Mouse (Mus musculus): Measurements from ENCODE around the gene 9130230L23Rik.

GRCm38 (mm10) chr5:65933258-65933657, 70.8 kb downstream of the 9130230L23Rik start:
- TF ChIP-seq POLR2A (IDR thresholded peaks at IDR 0.05; ENCODE audit: insufficient read depth, low read depth, low read length) (no peak), CTCF (IDR thresholded peaks at IDR 0.05; ENCODE audit: insufficient read depth, low read depth, low read length) (no peak)
